Mouse (Mus musculus): Measurements from ENCODE around the gene Slc2a4. TPM values are rescaled to one million over a fixed set of nuclear protein-coding genes. Genes with fewer than 3 reads are reported as not detected.
"Not testable (repeated sequence)": the region's sequence is repeated elsewhere in the genome, so short reads cannot be mapped to it uniquely, and the experiment has no call there.

Gene Slc2a4
- polyA plus RNA-seq, 1 experiment = 1.9 TPM

GRCm38 (mm10) chr11:69918118-69918517 is 29.9 kb downstream of the Slc2a4 start:
- H3K36me3 ChIP-seq (ENCODE audit: control insufficient read depth, insufficient read depth, low read length) = peaks cover 7% of the 10 kb centered on the region
- H3K27ac ChIP-seq (ENCODE audit: control insufficient read depth, insufficient read depth, low read depth, low read length) = no peak overlapping the region
- no peaks in the 10 kb centered on the region for H3K27me3 ChIP-seq (ENCODE audit: control insufficient read depth, insufficient read depth, low read length)
- TF ChIP-seq CTCF (IDR thresholded peaks at IDR 0.05; ENCODE audit: control insufficient read depth, insufficient read depth, insufficient replicate concordance, low read depth, low read length) (no peak), POLR2A (IDR thresholded peaks at IDR 0.05; ENCODE audit: control insufficient read depth, low read depth, low read length) (no peak)
- H3K4me1 ChIP-seq (ENCODE audit: control insufficient read depth, insufficient read depth, low read length) = peaks cover 18% of the 10 kb centered on the region
- H3K4me3 ChIP-seq (ENCODE audit: control insufficient read depth, low read depth, low read length) = no peak overlapping the region

GRCm38 (mm10) chr11:69917379-69917948 is 30.5 kb downstream of the Slc2a4 start:
- Histone ChIP-seq H3K27me3 (ENCODE audit: control insufficient read depth, insufficient read depth, low read length) (no peaks in the 10 kb centered on the region), H3K36me3 (ENCODE audit: control insufficient read depth, insufficient read depth, low read length) (peaks cover 7% of the 10 kb centered on the region), H3K4me3 (ENCODE audit: control insufficient read depth, low read depth, low read length) (no peak overlapping the region), H3K27ac (ENCODE audit: control insufficient read depth, insufficient read depth, low read depth, low read length) (no peak overlapping the region), H3K4me1 (ENCODE audit: control insufficient read depth, insufficient read depth, low read length) (peaks cover 20% of the 10 kb centered on the region)
- no peak for TF ChIP-seq CTCF (IDR thresholded peaks at IDR 0.05; ENCODE audit: control insufficient read depth, insufficient read depth, insufficient replicate concordance, low read depth, low read length)
- TF ChIP-seq POLR2A (IDR thresholded peaks at IDR 0.05; ENCODE audit: control insufficient read depth, low read depth, low read length) = no peak

- peaks cover 20% of the 10 kb centered on the region for H3K4me1 ChIP-seq (ENCODE audit: control insufficient read depth, insufficient read depth, low read length)
- H3K27ac ChIP-seq (ENCODE audit: control insufficient read depth, insufficient read depth, low read depth, low read length) = not testable (repeated sequence)
These were observed 31.2 kb downstream of the Slc2a4 start for GRCm38 (mm10) chr11:69916652-69917378.

GRCm38 (mm10) chr11:69915667-69916627 is 32.0 kb downstream of the Slc2a4 start:
- H3K36me3 ChIP-seq (ENCODE audit: control insufficient read depth, insufficient read depth, low read length) = peaks cover 7% of the 10 kb centered on the region

More at GRCm38 (mm10) chr11:69916652-69917378, 31.2 kb downstream of the Slc2a4 start:
- H3K27me3 ChIP-seq (ENCODE audit: control insufficient read depth, insufficient read depth, low read length); H3K4me3 ChIP-seq (ENCODE audit: control insufficient read depth, low read depth, low read length); H3K36me3 ChIP-seq (ENCODE audit: control insufficient read depth, insufficient read depth, low read length): not testable (repeated sequence)

GRCm38 (mm10) chr11:69914917-69915430 is 33.0 kb downstream of the Slc2a4 start:
- H3K4me1 ChIP-seq (ENCODE audit: control insufficient read depth, insufficient read depth, low read length) = peaks cover 18% of the 10 kb centered on the region
- peak overlapping the region; percentile 86 for H3K4me3 ChIP-seq (ENCODE audit: control insufficient read depth, low read depth, low read length)
- no peak overlapping the region for H3K27ac ChIP-seq (ENCODE audit: control insufficient read depth, insufficient read depth, low read depth, low read length)
- no peaks in the 10 kb centered on the region for H3K27me3 ChIP-seq (ENCODE audit: control insufficient read depth, insufficient read depth, low read length)
- H3K36me3 ChIP-seq (ENCODE audit: control insufficient read depth, insufficient read depth, low read length) = peaks cover 10% of the 10 kb centered on the region
- TF ChIP-seq CTCF (IDR thresholded peaks at IDR 0.05; ENCODE audit: control insufficient read depth, insufficient read depth, insufficient replicate concordance, low read depth, low read length) (no peak), POLR2A (IDR thresholded peaks at IDR 0.05; ENCODE audit: control insufficient read depth, low read depth, low read length) (no peak)

More at GRCm38 (mm10) chr11:69915667-69916627, 32.0 kb downstream of the Slc2a4 start:
- TF ChIP-seq POLR2A (IDR thresholded peaks at IDR 0.05; ENCODE audit: control insufficient read depth, low read depth, low read length) = peak; percentile 17; the same call in 1 of the 2 replicates
- TF ChIP-seq CTCF (IDR thresholded peaks at IDR 0.05; ENCODE audit: control insufficient read depth, insufficient read depth, insufficient replicate concordance, low read depth, low read length) = no peak
- no peak overlapping the region for H3K27ac ChIP-seq (ENCODE audit: control insufficient read depth, insufficient read depth, low read depth, low read length)
- H3K27me3 ChIP-seq (ENCODE audit: control insufficient read depth, insufficient read depth, low read length) = no peaks in the 10 kb centered on the region
- peaks cover 20% of the 10 kb centered on the region for H3K4me1 ChIP-seq (ENCODE audit: control insufficient read depth, insufficient read depth, low read length)
- no peak overlapping the region for H3K4me3 ChIP-seq (ENCODE audit: control insufficient read depth, low read depth, low read length)

- Histone ChIP-seq H3K4me3 (ENCODE audit: control insufficient read depth, low read depth, low read length) (peak overlapping the region; percentile 86), H3K27ac (ENCODE audit: control insufficient read depth, insufficient read depth, low read depth, low read length) (peak overlapping the region; percentile 33), H3K36me3 (ENCODE audit: control insufficient read depth, insufficient read depth, low read length) (peaks cover 7% of the 10 kb centered on the region), H3K4me1 (ENCODE audit: control insufficient read depth, insufficient read depth, low read length) (peaks cover 15% of the 10 kb centered on the region), H3K27me3 (ENCODE audit: control insufficient read depth, insufficient read depth, low read length) (no peaks in the 10 kb centered on the region)
- TF ChIP-seq CTCF (IDR thresholded peaks at IDR 0.05; ENCODE audit: control insufficient read depth, insufficient read depth, insufficient replicate concordance, low read depth, low read length) (no peak), POLR2A (IDR thresholded peaks at IDR 0.05; ENCODE audit: control insufficient read depth, low read depth, low read length) (no peak; the same call in 1 of the 2 replicates)
These were observed 33.6 kb downstream of the Slc2a4 start for GRCm38 (mm10) chr11:69914372-69914764.

All from testis, adult 2 months (tissue).